Mouse (Mus musculus): ENCODE measurements around the gene 2610301B20Rik.
"Not testable (repeated sequence)": the region's sequence is repeated elsewhere in the genome, so short reads cannot be mapped to it uniquely, and the experiment has no call there.

Gene 2610301B20Rik

DNA sequence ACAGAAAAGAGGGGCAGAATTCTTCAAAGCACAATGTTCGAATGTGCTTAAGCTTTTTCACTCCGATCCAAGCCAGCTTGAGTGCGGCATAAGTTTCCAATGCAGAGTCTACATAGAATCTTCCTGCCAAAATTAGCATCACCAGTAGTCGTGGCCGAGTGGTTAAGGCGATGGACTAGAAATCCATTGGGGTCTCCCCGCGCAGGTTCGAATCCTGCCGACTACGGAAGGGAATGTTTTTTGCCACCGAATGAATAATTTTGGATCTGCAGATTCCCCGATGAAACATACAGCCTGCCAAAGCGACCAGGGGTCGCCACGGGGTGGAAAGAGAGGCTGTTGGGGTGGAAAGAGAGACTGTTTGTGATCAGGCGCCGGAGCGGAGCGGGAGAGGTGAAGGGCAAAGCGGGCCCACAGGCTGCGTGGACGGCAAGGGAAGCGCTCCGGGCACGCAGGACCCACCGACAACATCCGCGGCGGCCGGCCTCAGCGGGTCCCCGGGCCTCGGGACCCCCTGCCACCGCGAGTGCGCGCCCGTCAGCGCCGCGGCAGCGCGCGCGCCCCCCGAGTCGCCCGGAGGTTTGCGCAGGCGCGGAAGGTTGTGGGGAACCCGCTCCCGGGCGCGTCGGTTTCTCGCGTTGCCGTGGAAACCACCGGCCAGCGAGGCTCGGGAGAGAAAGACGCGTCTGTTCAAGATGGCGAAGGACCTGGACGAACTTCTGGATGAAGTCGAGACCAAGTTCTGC, at the start of gene 2610301B20Rik:
2610301B20Rik (plus strand) TSS at position 579 of the 746 bp plus-strand sequence.
- CTCF ChIA-PET: no interaction called here

DNA sequence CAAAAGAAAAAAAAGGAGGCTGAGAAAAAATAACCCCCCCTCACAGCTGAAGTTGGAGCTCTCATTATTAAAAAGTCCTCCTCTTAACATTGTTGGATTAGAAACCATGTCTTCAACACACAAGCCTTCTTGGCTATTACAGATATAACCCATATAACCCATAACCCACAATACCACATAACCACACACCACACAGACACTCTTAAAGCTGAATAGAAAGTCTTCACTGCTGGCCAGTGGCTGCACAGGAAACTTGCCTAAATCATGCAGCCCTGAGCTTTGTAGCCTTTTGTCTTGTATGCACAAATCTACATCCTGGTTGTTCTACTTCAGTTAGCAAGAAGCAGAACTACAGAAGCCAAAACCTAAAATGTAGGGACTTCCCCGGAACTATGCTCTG, 41.0 kb upstream of the 2610301B20Rik start:
- CTCF ChIA-PET: no interaction called here

DNA sequence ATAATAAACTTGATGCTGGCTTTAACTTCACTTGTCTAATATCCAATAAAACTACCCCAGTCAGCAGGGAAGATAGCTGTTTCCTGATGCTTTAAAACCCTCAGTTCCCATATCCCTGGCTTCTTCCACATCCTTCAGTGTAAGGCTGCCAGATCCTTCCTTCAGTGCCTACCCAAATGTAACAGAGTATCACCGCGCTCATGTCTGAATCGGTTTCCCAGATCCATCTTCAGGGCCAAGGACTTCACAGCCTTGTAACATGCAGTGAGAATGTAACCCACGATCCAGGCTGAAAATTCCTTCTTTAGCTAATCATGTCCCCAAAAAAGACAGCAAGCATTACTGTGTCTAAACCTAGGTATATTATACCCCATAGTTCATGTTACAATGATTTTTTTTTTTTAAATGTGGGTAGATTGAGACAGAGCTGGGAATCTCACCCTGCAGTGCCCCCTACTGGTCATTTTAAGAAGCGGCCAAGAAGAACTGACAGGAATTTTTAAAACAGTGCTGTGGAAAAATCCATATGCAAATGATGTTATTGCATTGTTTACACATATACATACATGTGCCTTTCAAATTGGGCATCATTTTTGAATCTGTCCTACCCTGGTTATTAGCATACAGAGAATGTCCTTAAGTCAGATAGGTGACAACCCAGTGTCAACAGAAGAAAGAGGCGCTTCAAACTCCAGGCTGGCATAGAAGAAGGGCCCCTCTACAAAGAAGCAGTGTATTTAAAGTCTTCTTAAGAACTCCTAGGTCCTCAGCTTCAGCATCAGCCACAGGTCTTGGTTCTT, 38.8 kb upstream of the 2610301B20Rik start:
- CTCF ChIA-PET: no interaction called here

DNA sequence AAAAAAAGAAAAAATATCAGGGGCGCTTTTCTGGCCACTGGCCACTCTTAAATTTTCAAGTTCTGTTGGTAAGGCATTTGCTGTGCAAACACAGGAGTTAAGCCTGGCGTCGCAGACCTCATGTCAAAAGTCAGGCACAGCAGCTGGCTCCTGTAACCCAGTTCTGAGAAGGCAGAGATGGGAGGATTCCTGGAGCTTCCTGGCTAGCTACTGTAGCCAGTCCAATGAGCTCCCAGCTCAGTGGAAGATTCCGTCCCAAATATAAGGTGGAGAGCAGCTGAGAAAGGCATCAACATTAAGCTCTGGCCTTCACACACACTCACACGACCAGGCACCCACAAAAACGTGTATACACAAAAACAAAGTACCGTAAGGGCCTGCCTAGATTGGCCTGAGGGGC, 28.4 kb upstream of the 2610301B20Rik start:
- CTCF ChIA-PET: no interaction called here

GRCm38 (mm10) chr4:10849812-10850211, 24.5 kb upstream of the 2610301B20Rik start:
- CTCF ChIA-PET: interaction anchor here (1.2 kb wide), 1 partner anchor 444 kb away, joined by 3 read pairs; no protein-coding TSS in a partner anchor

GRCm38 (mm10) chr4:10851013-10851412, 23.3 kb upstream of the 2610301B20Rik start:
- CTCF ChIA-PET: no interaction called here

DNA sequence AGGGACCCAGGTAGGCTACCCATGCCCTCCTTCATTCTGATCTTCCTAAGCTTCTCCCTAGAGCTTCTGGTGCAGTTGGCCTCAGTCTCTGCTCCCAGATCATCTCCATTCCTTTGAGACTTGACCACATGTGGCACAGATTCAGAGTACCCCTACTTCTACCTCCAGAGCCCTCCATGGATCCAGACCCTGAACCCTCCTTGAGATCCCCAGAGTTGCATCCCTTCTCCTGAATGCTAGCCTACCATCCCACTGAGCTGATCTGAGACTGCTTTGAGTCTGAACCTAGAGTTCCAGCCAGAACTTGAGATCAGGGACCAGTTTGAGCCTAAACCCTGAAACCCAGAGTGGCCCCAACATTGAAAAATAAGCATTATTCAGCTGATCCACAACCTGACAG, 15.1 kb upstream of the 2610301B20Rik start:
- CTCF ChIA-PET: interaction anchor here (0.5 kb wide), 1 partner anchor 14 kb away, joined by 5 read pairs; no protein-coding TSS in a partner anchor

DNA sequence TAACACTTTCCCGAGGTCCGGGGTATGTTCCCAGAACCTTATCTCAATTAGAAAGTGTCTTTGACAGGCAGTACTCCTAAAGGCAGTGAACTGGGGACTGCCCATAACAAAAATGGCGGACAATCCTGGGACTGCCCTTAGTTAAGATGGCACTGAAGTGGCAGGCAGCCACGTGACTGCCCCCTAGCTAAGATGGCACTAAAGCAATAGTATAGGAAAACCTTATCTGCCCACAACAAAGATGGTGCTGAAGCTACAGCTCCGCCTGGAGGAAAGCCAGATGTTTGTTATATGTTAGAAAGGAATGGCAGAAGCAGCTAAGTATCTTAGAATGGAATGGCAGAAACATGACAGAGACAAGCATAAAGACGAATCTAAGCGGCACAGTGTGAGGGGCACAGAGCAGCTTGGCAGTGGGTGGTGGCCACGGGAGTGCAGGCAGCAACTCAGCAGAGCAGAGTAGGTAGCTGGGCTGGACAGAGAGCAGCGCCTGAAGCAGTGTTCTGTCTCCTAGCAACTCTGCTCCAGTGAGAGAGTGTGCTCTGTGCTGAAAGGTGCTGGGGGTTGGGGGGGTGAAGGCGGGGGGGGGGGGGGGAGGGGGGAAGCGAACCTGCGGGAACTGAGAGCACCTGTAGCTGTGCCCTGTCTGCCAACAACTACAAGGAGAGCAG, 14.3 kb upstream of the 2610301B20Rik start:
- CTCF ChIA-PET: interaction anchor here (0.5 kb wide), 1 partner anchor 15 kb away, joined by 5 read pairs; no protein-coding TSS in a partner anchor

DNA sequence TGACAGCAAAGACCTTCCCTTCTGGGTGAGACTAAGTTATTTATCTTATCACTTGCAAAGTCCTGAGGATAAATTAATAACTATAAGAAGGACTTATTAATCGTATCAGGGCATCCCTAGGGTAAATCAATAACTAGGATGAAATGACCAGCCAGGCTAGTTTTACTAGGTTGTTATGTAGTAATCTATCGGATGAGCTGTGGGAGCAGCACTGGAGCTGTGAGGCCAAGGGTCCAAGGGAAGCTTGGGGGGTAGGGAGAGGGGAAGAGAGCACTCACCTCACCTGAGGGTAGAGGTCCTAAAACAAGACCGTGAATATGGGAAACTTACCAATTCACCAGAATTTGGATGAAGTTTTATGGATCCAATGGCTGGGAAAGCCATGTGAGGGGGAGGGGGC, 13.5 kb upstream of the 2610301B20Rik start:
- CTCF ChIA-PET: no interaction called here

DNA sequence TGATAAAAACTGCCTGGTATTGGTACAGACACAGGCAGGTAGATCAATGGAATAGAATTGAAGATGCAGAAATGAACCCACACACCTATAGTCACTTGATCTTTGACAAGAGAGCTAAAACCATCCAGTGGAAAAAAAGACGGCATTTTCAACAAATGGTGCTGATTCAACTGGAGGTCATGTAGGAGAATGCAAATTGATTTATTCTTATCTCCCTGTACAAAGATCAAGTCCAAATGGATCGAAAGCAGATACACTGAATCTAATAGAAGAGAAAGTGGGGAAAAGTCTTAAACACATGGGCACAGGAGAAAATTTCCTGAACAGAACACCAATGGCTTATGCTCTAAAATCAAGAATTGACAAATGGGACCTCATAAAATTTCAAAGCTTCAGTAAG, 11.4 kb upstream of the 2610301B20Rik start:
- CTCF ChIA-PET: not testable (repeated sequence)

DNA sequence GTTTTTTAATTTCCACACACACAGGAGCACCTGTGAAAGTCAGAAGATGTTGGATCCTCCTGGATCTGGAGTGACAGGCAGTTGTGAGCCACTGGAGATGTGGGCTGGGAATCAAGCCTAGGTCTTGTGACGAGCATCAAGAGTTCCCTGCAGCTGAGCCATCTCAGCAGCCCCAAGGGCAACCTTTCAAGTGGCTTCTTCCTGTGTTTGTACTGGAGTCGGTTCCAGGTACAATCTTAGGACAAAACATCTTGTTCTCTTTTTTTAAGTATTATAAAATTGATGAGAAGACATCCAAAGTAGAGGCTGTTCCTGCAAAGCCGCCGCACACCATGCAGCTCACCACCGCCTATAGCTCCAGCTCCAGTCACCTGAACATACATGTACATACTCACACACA, 2.1 kb upstream of the 2610301B20Rik start:
- CTCF ChIA-PET: no interaction called here

DNA sequence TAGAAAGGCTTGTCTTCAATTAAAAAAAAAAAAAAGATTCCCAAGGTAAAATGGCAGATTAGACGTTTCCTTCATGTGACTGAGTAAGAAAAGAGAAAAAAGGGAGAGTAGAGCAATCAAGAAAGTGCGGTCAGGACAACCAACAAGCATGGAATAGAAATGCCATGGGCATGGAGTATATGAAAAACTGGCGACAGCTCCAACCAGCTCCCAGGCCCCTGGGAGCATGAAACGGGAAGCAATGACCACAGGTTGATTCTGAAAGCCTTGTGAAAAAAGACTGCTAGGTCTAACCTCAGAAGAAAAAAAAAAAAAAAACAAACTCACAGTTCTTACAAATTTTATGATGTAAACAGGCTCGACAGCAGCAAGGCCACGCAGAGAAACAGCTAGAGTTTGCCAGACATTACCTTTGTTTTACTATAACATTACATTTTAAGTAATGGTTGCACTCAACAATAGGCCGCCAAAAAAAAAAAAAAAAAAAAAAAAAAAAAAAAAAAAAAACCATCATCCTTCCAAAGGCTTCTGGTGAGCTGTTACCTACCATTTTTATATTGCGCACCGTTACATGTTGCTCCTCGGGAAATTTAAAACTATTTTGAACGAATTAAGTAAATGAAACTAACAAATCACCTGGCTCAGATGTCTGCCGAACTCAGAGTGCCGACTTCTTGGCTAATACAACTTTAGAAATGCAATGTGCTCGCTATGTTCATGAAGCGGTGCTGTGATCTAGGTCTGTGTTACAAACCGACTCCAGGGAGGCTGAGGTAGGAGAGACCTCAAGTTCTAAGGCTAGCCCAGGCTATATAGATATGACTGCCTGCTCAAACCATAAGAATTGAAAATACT, 1.4 kb upstream of the 2610301B20Rik start:
- CTCF ChIA-PET: interaction anchor here (0.7 to 0.8 kb wide), 2 partner anchors 57 to 202 kb away, joined by 6 read pairs; no protein-coding TSS in a partner anchor

GRCm38 (mm10) chr4:10873549-10873919, 764 bp upstream of the 2610301B20Rik start:
- CTCF ChIA-PET: interaction anchor here (0.8 kb wide), 1 partner anchor 56 kb away, joined by 6 read pairs; no protein-coding TSS in a partner anchor

- CTCF ChIA-PET: no interaction called here
Measured at GRCm38 (mm10) chr4:10874718-10875121, 422 bp downstream of the 2610301B20Rik start.

- CTCF ChIA-PET: interaction anchor here (0.5 kb wide), 1 partner anchor 276 kb away, joined by 3 read pairs; no protein-coding TSS in a partner anchor
Measured at GRCm38 (mm10) chr4:10875407-10875806, 1.1 kb downstream of the 2610301B20Rik start.

GRCm38 (mm10) chr4:10877057-10877456, 2.8 kb downstream of the 2610301B20Rik start:
- CTCF ChIA-PET: interaction anchor here (0.8 kb wide), 1 partner anchor 615 kb away, joined by 7 read pairs; no protein-coding TSS in a partner anchor

DNA sequence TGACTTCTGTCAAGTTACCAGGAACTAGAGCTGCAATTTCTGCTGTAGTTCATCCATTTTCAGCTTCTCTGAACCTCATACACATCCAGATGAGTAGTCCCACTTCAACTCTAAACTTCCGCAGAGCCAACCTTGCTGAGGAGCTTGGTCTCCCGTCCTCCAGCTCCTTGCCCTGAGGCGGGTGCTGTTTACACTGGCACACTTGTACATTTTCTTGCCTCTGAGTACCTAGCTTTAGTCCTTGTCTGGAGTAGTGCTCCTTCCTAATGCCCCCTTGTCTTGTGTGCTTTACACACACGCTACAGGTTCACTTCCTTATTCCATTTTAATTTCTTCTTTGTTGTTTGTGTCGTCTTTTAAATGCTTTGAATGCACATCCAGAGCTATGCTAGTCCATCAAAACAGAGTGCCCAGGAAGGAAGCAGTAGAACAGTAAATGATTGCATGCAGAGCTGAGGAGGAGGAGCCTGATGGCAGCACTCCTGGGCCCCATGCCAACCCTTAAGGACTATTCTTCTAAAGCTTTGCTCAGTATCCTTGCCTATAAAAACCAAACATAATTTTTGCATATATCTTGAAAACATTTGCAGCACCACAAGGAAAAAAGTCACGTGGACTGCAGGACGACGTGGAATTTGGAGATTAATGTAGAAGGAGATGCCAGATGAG, 9.6 kb downstream of the 2610301B20Rik start:
- CTCF ChIA-PET: no interaction called here

- CTCF ChIA-PET: no interaction called here
Measured at GRCm38 (mm10) chr4:10888835-10889234, 14.5 kb downstream of the 2610301B20Rik start.

GRCm38 (mm10) chr4:10896262-10896661, 22.0 kb downstream of the 2610301B20Rik start:
- CTCF ChIA-PET: interaction anchor here (0.7 to 1.7 kb wide), 2 partner anchors 16 to 73 kb away, joined by 3 read pairs; no protein-coding TSS in a partner anchor

DNA sequence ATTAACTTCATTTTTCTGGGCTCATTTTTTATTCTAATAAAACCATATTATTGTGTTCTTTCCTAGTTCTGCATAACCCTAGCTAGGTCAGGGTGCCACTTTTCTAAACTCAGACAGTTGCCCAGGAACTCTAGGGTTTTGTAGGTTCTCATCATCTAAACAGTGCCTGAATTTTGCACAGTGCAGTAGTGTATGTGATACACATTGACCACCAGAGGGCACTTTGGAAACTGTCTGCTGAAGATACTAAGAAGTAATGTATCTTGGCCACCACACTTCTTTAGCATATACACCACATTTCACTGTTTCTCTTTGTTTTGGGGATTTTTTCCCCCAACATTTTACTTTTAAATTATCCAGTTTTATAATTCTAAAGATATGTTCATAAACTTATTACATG, 22.6 kb downstream of the 2610301B20Rik start:
- CTCF ChIA-PET: interaction anchor here (0.7 kb wide), 1 partner anchor 72 kb away, joined by 3 read pairs; no protein-coding TSS in a partner anchor

All from spleen, embryonic (tissue).